Mouse (Mus musculus) CH12.LX (cell line): ENCODE results near the gene Klf9.

Experiments
- HCFC1 ChIP-seq: IDR thresholded peaks from 2 replicates; pipeline ENCODE4 v1.6.1; 2012; ENCODE audit warnings: low read depth, mild to moderate bottlenecking, inconsistent platforms, low read length, improper control_type of control experiment
- MEF2A ChIP-seq: IDR thresholded peaks from 2 replicates; pipeline ENCODE4 v1.6.1; 2014; ENCODE audit warnings: low read depth, mild to moderate bottlenecking, inconsistent platforms, low read length, improper control_type of control experiment, borderline replicate concordance
- POLR2A ChIP-seq: IDR thresholded peaks from 2 replicates; pipeline ENCODE4 v1.6.1; 2011; ENCODE audit warnings: low read depth, mild to moderate bottlenecking, improper control_type of control experiment, low read length

DNA sequence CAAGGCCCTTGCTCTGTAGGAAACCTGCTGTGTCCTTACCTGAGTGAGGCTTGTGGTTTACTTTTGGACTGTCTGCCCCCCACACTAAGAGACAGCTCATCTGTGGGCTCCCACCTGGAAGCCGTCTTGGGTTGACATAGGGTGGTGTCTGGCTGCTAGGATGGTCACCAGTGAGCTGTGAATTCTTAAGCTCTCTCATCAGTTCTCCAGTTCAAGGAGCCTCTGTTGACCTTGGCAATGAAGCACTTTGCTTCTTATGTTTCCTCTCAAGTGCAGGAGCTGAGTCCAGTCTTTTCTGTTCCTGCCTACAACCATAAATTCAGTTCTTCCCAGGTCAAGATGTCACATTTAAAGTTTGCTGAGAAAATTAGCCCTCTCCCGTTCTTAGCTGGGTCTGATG lies 34.5 kb downstream of the Klf9 start:
- no peak for TF ChIP-seq HCFC1
- TF ChIP-seq POLR2A: no peak
- TF ChIP-seq MEF2A: no peak
